Mouse (Mus musculus): ENCODE measurements around the gene Fezf1.

The Fezf1 gene

GRCm38 (mm10) chr6:23248313-23249052 is at the start of gene Fezf1:
Gene Fezf1 (minus strand): TSS chr6:23248362.
- no peak for DNase-seq

- DNase-seq = no peak
Measured at GRCm38 (mm10) chr6:23294685-23295084, 46.5 kb upstream of the Fezf1 start.

DNA sequence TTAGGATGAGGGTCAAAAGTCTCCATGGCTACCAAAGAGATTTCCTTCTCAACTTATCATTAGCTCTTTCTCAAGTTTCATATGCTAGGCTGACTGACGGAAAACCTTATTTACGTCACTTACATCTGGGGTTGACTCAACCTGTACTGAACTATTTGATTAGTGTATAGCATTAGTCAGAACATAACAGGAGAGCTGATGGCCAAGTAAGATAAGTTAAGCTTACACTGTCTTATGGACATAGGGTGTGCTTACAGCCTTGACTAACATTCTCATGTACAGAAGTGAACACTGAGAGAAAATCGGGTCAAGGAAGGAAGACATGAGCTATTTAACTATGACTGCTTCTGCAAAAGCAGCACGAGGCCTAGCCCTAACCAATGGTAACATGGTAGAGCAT is 40.6 kb upstream of the Fezf1 start:
- no peak for DNase-seq

DNA sequence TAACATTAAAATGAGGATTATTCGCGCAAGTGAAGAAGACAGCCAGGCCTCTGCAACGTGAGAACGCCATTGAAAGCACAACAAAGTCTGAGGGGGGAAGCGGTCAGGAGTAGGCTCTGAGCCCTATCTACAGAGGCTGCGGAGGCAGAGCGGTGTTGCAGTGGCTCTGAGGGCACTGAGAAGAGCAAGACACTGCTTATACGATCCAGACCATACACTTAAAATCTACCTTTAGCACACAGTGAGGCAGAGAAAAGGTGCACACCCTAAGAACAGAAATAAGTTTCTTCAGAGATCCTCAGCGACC is 33.3 kb upstream of the Fezf1 start:
- DNase-seq = no peak

- no peak for DNase-seq
Measured at GRCm38 (mm10) chr6:23280811-23281513, 32.8 kb upstream of the Fezf1 start.

GRCm38 (mm10) chr6:23273483-23273882 is 25.3 kb upstream of the Fezf1 start:
- no peak for DNase-seq

DNA sequence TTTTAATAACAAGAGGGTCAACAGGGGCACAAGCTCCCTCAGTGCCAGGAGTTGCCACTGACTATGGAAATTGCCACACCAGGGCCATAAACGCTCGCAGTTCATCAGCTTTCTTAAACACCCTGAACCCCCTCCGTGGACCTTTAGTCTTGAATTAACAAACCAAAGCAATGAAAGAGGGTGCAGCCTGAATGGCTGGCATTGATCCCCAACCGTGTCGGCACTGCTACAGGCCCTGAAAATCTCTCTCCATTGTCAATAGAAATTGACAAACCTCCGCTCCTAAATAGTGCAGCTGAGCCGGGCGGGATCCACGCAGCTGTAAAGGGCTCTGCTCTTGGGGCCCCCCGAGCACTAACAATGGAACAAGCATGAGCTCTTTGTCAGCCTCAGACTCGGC is 24.8 kb upstream of the Fezf1 start:
- DNase-seq = no peak

GRCm38 (mm10) chr6:23272542-23272941 is 24.4 kb upstream of the Fezf1 start:
- DNase-seq = no peak

GRCm38 (mm10) chr6:23260738-23261050 is 12.5 kb upstream of the Fezf1 start:
- DNase-seq = no peak

- no peak for DNase-seq
Measured at GRCm38 (mm10) chr6:23260016-23260737, 12.0 kb upstream of the Fezf1 start.

DNA sequence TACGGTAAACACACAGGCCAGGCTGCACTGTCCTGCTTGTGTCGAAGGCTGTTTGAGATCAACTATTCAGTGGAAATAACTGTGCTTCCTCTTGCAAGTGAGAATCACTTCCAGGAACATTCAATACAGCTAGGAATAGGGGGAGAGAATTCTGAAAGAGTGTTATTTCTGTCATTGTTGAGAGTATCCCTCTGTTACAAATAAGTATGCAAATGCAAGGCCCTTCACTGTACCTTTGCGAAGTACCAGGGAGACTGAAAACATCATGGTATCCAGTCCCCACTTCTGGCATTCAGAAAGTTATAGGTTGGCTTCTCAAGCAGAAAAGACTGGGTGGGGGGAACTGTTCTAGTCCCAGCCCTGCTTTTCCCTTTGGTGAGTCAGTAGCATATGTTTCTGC is 9.8 kb upstream of the Fezf1 start:
- DNase-seq = no peak

GRCm38 (mm10) chr6:23255161-23255560 is 7.0 kb upstream of the Fezf1 start:
- DNase-seq = no peak

GRCm38 (mm10) chr6:23254644-23255043 is 6.5 kb upstream of the Fezf1 start:
- DNase-seq = no peak

DNA sequence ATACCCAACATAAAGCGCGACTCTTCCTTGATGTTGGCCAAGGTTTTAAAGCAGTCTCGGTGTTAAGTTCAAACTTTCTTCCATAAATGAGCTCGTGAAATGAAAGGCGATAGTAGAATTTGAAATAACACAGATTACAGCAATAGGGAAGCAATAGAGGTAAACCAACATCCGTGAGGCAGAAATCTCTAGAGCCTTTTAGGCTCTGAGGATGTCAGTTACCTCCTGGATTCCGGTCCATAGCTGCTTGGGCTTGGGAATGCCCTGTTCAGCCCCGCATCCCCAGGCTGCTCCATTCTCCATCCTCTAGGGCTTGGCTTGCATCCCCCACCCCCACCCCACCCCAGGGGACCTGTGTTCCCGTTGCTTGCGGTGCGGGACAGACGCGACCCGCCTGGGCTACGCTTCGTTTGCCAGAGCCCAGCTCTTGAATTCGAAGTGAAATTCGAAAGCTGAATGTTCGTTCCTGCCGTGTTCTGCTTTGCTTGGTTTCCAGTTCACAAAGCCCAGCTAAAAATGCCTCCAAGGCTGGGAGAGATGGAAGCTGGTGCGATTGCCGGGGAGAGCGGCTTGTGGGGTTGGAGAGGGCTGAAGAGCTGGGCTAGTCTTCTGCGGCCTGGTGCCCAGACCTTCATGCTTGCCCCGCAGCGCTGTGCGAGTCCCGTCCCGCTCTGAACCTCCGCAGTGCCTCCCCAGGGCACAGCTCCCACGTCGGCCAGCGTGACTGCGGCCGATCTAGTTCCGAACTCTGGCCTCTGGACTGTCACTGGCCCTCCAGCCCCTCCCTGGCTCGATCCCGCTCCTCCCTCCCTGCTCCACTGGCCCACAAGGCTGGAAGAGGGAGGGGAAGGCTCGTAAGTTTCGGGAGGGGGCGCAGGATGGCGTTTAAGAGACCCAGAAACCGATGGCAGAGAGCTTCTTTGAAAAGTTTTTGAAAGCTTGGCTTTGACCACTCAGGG is 5.5 kb upstream of the Fezf1 start:
- DNase-seq = peak; percentile 13

DNA sequence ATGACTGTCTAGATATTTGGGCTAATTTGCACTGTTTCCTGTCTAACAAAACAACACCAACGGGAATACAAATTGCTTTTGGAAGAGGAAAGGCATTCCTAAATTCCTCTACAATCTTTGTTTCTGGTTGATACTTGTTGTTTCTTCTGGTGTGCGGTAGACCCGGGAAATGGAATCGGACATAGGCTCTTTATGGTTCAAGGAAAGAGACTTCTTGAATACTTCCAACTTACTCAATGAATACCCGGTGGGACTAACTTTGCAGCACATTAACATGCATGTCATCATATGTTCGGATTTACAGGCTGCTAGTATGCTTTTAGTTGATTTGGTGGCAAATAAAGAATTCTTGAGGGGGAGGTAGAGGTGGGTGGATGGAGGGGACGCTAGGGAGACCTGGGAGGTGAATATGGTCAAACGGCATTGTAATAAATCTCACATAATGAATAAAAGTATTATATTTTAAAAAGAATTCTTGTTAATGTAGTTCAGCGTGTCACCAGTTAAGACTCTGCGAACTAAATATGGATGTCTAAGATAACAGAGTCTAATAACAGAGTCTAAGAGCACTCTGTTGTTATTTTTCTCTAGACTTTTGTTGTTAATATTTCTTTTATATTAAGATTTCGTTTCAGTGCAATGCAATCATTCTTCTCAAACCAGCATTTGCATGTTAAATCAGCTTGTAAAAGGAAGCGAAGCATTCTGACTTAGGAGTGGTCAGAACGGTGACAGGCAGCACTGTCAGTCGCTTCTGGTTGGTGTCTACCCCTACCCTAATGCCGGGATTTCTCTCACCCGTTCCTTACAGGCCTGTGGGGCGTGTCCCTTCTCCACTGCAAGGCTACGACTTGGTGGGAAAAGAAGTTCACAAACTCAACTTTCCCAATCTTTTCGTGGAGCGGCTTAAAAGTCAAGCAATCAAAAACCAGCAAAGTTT is 4.3 kb upstream of the Fezf1 start:
- no peak for DNase-seq

DNA sequence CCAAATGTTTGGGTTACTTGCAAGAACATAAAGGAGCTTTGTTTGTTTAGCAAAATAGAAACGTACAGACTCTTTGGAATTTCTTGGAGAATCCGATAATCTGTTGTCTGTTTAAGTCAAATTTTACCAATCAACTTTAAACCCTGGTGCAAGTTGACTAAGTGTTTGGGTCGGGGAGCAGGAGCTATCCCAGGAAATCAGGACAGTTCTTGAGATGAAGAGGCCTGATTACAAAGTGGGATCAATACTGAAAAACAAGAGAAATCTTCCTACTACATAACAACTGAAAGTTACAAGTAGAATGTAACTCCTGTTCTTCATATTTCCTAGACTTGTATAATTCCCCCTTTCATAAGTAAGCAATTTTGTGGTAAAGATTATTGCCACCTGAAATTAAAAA is 3.3 kb upstream of the Fezf1 start:
- no peak for DNase-seq

DNA sequence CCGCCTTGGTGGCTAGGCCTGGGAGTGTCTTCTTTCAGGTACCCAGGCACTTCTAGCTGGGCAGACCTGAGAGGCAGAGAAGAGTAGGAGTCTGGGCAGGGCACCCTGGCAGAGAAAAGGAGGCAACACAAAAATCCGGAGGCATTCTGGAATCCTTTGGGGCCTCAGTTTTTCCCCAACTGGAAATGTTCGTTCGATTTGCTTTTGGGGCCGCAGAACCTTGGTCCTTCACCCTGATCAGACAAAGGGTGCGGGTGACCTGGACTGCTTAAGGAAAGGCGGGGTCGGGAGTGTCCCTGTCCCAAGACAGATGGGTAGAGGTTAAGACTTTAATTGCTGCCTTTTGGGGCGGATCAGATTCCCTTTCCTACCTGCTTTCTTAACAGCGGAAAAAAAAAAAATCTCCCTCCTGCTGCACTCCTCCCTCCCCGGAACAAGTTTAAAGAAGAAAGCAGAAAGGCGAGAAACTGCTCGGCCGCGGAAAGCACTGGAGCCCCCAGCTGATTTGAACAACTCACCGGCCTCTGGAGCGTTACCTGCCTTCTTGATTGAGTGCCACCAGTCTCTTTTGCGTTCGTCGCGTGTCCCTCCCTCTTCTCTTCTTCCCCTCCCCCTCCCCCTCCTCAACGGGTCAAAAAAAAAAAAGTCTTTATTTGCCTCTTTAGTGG is 2.3 kb upstream of the Fezf1 start:
- DNase-seq = no peak

DNA sequence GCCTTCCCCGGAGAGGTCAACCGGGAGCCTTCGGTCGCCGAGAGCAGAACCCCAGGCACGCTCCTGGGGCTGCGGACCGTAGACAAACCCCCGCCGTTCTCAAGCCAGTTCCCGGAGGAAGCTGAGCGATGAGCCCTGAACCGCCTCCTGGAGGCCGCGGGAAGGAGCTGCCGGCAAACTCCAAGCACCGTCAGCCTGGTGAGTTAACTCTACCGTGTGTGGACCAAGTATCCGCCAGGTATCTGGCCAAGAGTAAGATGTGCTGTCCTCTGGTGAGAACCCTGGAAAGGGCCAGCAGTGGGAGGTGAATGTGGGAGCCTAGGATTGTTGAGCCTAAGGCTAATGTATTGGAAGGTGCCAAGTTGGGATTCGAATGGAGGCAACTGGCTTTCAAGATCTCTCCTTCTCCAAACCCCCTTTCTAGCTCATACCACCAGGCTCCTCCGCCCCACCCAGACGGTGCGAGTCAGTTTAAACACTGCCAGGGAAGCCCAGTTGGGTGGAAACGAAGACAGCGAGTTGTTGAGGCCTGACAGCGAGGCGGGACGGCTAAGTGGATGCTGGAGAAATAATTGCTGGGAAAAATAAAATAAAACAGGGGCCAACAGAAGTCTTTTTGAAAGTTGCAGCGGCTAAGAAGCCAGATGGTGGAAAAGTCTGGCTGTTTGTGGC is 1.6 kb upstream of the Fezf1 start:
- DNase-seq = peak; percentile 38

GRCm38 (mm10) chr6:23249053-23249401 is 865 bp upstream of the Fezf1 start:
- peak; percentile 18 for DNase-seq

DNA sequence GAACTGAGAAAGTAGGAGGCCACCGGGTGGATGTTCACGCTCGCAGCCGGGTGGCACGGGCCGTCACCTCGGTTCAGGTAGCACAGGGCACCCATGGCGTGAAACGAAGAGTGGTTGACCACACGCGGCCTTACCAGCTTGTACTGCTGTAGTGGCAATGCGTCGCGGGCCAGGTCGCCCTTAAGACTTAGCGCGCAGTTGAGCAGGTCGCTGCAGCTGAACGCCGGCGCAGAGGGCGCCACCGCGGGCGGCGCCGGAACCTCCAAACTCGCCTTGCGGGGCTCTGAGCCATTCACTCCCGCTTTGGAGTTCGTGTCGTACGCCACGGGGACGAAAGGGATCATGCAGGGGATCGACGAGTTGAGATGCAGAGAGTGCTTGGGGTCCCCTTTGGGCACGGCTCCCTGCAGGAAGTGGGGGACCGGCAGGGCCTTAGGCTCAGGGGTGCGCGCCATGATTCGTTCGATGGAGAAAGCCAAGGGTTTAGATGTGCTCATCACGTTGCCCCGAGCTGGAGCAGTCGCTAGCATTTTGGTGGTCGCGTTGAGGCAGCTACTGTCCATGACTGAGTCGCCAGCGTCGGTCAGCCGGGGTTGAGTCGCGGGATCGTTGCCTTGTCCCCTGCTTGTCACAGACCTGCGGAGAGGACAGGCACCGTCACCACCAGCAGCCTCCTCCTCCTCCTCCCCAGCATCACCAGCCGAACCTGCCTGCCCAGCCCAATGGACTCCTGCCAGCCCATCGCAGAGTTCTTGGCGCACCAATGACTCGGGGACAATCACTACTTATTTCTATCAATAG is 450 bp downstream of the Fezf1 start:
- DNase-seq = peak; percentile 18
